Mouse (Mus musculus) hindbrain, embryonic 16.5 days (tissue): ENCODE measurements at regions not wholly inside any gene's neighbourhood (a gene's known extent, or its start where the extent isn't known, plus 50 kb on each side); places are given as distances from the start of the nearest gene placed in this dataset.

Experiments
- ATAC-seq: fragments of 200-750 bp; cut with Nextera tagmentation; 2 replicates; pipeline ENCODE4 v1.8.0; 2017; ENCODE audit warnings: moderate TSS enrichment, moderate library complexity
- H3K27ac ChIP-seq: fragments of 300-500 bp; sonication (generic); 2 replicates; pipeline ENCODE4 v1.5.1; 2014; ENCODE audit warnings: low read depth, mild to moderate bottlenecking, control low read depth, low read length, moderate library complexity
- H3K27me3 ChIP-seq: fragments of 300-500 bp; sonication (generic); replicated peaks from 2 replicates; pipeline ENCODE4 v1.6.1; 2014; ENCODE audit warnings: low read length; ENCODE audit not compliant: control insufficient read depth, insufficient read depth
- H3K36me3 ChIP-seq: fragments of 300-500 bp; sonication (generic); 2 replicates; pipeline ENCODE4 v1.6.1; 2014; ENCODE audit warnings: mild to moderate bottlenecking, low read length, moderate library complexity, mixed read lengths; ENCODE audit not compliant: control insufficient read depth, insufficient read depth
- H3K4me1 ChIP-seq: fragments of 300-500 bp; sonication (generic); 2 replicates; pipeline ENCODE4 v1.6.1; 2014; ENCODE audit warnings: low read depth, low read length; ENCODE audit not compliant: control insufficient read depth, insufficient read depth
- H3K4me2 ChIP-seq: fragments of 300-500 bp; sonication (generic); 2 replicates; pipeline ENCODE4 v1.6.1; 2014; ENCODE audit warnings: mild to moderate bottlenecking, low read length, control low read depth, moderate library complexity
- H3K4me3 ChIP-seq: fragments of 300-500 bp; sonication (generic); 2 replicates; pipeline ENCODE4 v1.5.1; 2014; ENCODE audit warnings: mild to moderate bottlenecking, low read length, control low read depth, moderate library complexity
- H3K9ac ChIP-seq: fragments of 300-500 bp; sonication (generic); 2 replicates; pipeline ENCODE4 v1.6.1; 2014; ENCODE audit warnings: low read depth, mild to moderate bottlenecking, control low read depth, low read length, moderate library complexity
- H3K9me3 ChIP-seq: fragments of 300-500 bp; sonication (generic); 2 replicates; pipeline ENCODE4 v1.6.1; 2014; ENCODE audit warnings: mild to moderate bottlenecking, low read length, moderate library complexity; ENCODE audit not compliant: control insufficient read depth
- WGBS: fragments of 180-500 bp; shearing (Covaris S2); extraction: QIAGEN DNeasy Blood & Tissue Kit; methylation state at CpG from one replicate; pipeline ENCODE4 v1.1.7; 2014; 5-methylcytosine and 5-hydroxymethylcytosine counted together

- Histone ChIP-seq H3K27ac (no peak overlapping the region), H3K4me3 (no peak overlapping the region), H3K27me3 (no peaks in the 10 kb centered on the region), H3K4me2 (no peak overlapping the region), H3K9ac (no peak overlapping the region), H3K9me3 (peaks cover 3% of the 10 kb centered on the region; the same call in 1 of the 2 replicates), H3K36me3 (no peaks in the 10 kb centered on the region), H3K4me1 (no peaks in the 10 kb centered on the region)
- ATAC-seq, result no peak
- 67% methylated on average over 3 of the region's 3 CpGs for WGBS
Observed at GRCm38 (mm10) chr13:90370746-90371414, 281.5 kb upstream of the Xrcc4 start.

DNA sequence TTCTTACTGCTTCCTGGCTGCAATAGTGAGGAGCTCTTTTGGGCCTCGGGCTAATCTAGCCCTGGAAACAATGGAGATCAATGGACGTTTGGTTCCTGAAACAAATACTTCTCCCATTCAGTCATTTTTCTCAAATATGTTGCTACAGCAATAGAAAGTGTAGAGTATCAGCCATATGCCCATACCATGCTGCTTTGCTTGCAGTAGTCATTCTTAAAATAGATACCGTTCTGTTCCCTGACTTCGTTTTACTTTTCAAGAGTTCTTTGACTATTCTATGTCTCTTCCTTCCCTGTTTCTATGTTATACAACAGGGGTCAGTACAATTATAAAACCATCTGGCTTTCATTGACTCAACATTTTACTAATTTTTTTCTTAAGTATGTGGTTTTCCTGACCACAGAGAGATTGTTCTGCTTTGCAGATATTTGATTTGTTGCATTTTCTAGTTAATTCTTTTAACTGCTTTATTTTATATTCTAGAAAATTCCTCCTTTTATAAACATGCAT is 275.2 kb upstream of the Xrcc4 start:
- no peak overlapping the region for H3K9ac ChIP-seq
- no peaks in the 10 kb centered on the region; the same call in 1 of the 2 replicates for H3K36me3 ChIP-seq
- 78% methylated on average over 4 of the region's 4 CpGs for WGBS
- no peak overlapping the region for H3K27ac ChIP-seq
- peaks cover 3% of the 10 kb centered on the region; the same call in 1 of the 2 replicates for H3K9me3 ChIP-seq
- no peak overlapping the region for H3K4me2 ChIP-seq
- no peak overlapping the region for H3K4me3 ChIP-seq
- no peak for ATAC-seq
- no peaks in the 10 kb centered on the region for H3K27me3 ChIP-seq
- no peaks in the 10 kb centered on the region for H3K4me1 ChIP-seq

DNA sequence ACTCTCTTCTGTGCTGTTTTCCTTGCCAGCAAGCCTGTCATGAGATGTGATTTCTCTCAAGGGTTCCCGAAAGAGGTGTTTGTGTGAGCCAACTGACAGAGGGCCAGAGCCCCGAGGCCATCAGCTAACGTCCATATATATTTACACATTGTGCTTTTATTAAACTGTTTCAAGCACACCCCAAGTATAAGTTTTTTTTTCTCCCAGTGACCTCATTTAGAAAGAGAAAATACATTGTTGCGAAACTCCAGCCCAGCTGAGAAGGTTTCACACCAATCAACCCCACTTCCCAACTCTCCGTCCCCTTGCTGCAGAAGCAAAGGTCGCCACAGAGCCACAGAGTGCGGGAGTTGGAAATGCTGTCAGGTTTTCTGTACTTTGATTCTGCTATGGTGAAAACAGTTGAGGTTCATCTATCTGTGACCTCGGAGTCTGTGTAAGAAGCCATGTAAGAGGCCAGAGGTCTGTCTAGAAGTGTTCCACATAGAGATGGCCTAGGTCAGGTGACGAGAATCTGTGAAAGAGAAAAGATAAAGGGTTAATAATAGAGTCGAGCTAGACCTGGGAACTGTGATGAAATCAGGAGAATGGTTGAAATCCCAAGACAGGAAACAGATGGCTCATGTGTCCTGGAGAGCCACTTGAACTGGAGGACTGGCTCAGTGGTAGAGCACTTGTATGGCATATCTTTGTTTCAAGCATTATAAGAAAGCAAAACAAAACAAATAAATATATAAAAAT is 270.6 kb upstream of the Xrcc4 start:
- Histone ChIP-seq H3K9me3 (no peaks in the 10 kb centered on the region), H3K27me3 (no peaks in the 10 kb centered on the region), H3K4me1 (no peaks in the 10 kb centered on the region), H3K9ac (no peak overlapping the region), H3K4me3 (no peak overlapping the region), H3K4me2 (no peak overlapping the region), H3K36me3 (no peaks in the 10 kb centered on the region; the same call in 1 of the 2 replicates), H3K27ac (no peak overlapping the region)
- 70% methylated on average over 10 of the region's 10 CpGs for WGBS
- ATAC-seq, result no peak; the same call in 1 of the 2 replicates

DNA sequence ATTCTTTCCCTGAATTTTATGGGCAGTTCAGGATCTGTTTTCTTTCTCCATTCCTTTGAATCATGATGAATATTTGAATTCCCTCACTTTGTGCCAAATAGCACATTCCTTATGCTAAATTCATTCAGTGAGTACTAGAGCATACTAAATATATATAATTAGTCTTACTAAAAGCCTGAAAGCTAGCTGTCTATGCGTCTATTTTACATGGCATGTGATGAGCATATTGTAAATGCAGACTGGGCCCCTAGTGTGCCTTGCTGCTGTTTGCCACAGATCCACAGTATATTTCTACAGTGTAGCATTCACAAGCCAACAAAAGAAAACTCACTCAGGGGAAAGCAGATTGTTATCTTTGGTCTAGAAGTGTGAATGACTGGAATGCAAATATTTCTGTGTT is 268.7 kb upstream of the Xrcc4 start:
- Histone ChIP-seq H3K9me3 (no peaks in the 10 kb centered on the region), H3K4me2 (no peak overlapping the region), H3K27ac (no peak overlapping the region), H3K4me1 (no peaks in the 10 kb centered on the region), H3K36me3 (no peaks in the 10 kb centered on the region; the same call in 1 of the 2 replicates), H3K4me3 (no peak overlapping the region), H3K9ac (no peak overlapping the region), H3K27me3 (no peaks in the 10 kb centered on the region)
- whole genome bisulfite sequencing, result 52% methylated on average over 1 of the region's 1 CpGs
- ATAC-seq, result 0 out of 2 replicates have a peak, but pooled peaks have one; percentile 56

- no peak overlapping the region for H3K4me3 ChIP-seq
- no peak overlapping the region for H3K27ac ChIP-seq
- 100% methylated on average over 1 of the region's 1 CpGs for WGBS
- H3K4me2 ChIP-seq, result no peak overlapping the region
- H3K36me3 ChIP-seq, result no peaks in the 10 kb centered on the region
- H3K9ac ChIP-seq, result no peak overlapping the region
- H3K4me1 ChIP-seq, result no peaks in the 10 kb centered on the region
- no peaks in the 10 kb centered on the region for H3K27me3 ChIP-seq
- H3K9me3 ChIP-seq, result no peaks in the 10 kb centered on the region
- ATAC-seq, result no peak
Observed at GRCm38 (mm10) chr13:90355602-90356001, 266.2 kb upstream of the Xrcc4 start.

DNA sequence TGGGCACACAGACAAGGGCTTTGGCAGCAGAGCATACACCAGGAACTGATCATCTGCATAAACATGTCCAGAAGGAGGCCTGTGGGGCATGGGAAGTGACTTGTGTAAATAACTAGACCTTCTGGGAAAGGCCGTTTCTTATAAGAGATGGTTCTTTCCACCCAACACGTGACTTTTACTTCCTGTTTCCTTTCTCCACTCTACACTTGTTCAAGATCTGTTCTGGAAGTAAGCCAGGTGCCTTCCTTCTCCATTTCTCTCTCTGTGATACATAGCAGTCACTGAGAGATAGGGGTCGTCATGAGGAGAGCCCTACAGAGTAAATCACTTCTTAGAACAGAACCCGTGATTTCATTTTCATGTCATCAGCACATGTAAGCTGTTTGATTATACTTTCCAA is 253.4 kb upstream of the Xrcc4 start:
- no peak overlapping the region for H3K27ac ChIP-seq
- H3K9me3 ChIP-seq, result no peaks in the 10 kb centered on the region
- no peaks in the 10 kb centered on the region for H3K4me1 ChIP-seq
- 84% methylated on average over 4 of the region's 4 CpGs for WGBS
- no peak overlapping the region for H3K4me2 ChIP-seq
- H3K36me3 ChIP-seq, result no peaks in the 10 kb centered on the region
- H3K4me3 ChIP-seq, result no peak overlapping the region
- no peak for ATAC-seq
- no peaks in the 10 kb centered on the region for H3K27me3 ChIP-seq
- H3K9ac ChIP-seq, result no peak overlapping the region

DNA sequence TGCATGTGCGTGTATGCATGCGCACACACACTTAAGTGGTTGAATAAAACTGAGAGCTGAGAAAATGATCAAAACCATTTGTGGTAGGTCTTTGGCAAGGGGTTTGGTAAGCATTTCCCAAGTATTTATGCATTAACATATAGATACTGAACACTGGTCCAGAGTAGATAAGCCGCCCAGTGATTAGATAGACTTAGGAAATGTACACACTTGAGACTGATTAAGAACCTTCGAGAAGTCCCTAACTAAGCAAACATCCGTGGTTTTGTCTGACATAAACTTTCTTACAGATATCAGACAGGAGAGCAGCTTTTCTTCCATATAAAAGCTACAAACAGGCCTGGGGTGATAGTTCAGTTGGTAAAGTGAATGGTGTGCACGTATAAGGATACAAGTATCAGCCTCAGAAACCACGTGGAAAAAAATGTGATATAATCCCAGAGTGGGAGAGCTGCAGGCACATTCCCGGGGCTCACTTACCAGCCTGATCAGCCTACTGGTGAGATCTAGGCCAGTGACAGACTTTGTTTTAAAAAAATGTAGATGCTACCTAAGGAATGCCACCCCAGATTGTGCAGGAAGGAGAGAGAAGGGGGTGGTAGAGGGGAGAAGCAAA is 252.3 kb upstream of the Xrcc4 start:
- Histone ChIP-seq H3K27ac (no peak overlapping the region), H3K9me3 (no peaks in the 10 kb centered on the region), H3K4me1 (no peaks in the 10 kb centered on the region), H3K4me3 (no peak overlapping the region), H3K27me3 (no peaks in the 10 kb centered on the region), H3K36me3 (no peaks in the 10 kb centered on the region), H3K4me2 (no peak overlapping the region), H3K9ac (no peak overlapping the region)
- 86% methylated on average over 8 of the region's 8 CpGs for WGBS
- no peak for ATAC-seq

- WGBS, result 63% methylated on average over 2 of the region's 2 CpGs
- no peak overlapping the region for H3K4me3 ChIP-seq
- no peak overlapping the region for H3K27ac ChIP-seq
- no peak overlapping the region for H3K9ac ChIP-seq
- H3K36me3 ChIP-seq, result no peaks in the 10 kb centered on the region
- no peak for ATAC-seq
- no peak overlapping the region for H3K4me2 ChIP-seq
- no peaks in the 10 kb centered on the region for H3K4me1 ChIP-seq
- no peaks in the 10 kb centered on the region for H3K9me3 ChIP-seq
- no peaks in the 10 kb centered on the region for H3K27me3 ChIP-seq
Observed at GRCm38 (mm10) chr13:90340647-90341160, 251.3 kb upstream of the Xrcc4 start.

DNA sequence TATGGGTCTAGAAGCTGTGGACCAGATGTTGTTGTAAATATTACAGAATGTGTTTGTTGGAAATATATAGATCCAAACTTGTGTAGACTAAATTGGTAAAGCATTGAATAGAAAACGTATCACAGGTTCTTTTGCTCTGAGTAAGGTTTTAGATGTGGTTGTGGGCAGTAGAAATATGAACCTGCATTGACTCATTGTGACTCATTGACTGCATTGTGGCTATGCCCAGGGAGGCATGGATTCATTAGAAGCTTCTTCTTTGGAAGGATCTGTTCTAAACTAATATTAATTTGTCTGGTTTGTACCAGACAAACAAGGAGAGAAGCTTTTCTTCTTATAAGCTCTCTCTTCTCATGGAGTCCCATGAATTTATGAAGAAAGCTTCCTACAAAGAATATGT is 248.2 kb upstream of the Xrcc4 start:
- no peaks in the 10 kb centered on the region for H3K36me3 ChIP-seq
- no peak overlapping the region for H3K27ac ChIP-seq
- H3K4me2 ChIP-seq, result no peak overlapping the region
- no peaks in the 10 kb centered on the region for H3K9me3 ChIP-seq
- ATAC-seq, result no peak
- no peaks in the 10 kb centered on the region for H3K4me1 ChIP-seq
- 87% methylated on average over 1 of the region's 1 CpGs for WGBS
- no peaks in the 10 kb centered on the region for H3K27me3 ChIP-seq
- H3K4me3 ChIP-seq, result no peak overlapping the region
- no peak overlapping the region for H3K9ac ChIP-seq
